Mouse (Mus musculus) limb, embryonic 10.5 days (tissue): ENCODE results near the gene Vsx1. TPM values are rescaled to one million over a fixed set of nuclear protein-coding genes. Genes with fewer than 3 reads are reported as not detected.
A peak's percentile ranks its signal among the peaks of the same experiment; 100 is the strongest.

Experiments
- DNase-seq: peaks from one replicate; pipeline ENCODE4 v3.0.0-alpha.2; 2017; ENCODE audit warnings: low spot score
- H3K27ac ChIP-seq: fragments of 300-500 bp; sonication (generic); 2 replicates; pipeline ENCODE4 v1.5.1; 2016; ENCODE audit warnings: mild to moderate bottlenecking
- H3K27me3 ChIP-seq: fragments of 300-500 bp; sonication (generic); 2 replicates; pipeline ENCODE4 v1.6.1; 2016; ENCODE audit warnings: low read depth, mild to moderate bottlenecking; ENCODE audit not compliant: poor library complexity, severe bottlenecking
- H3K36me3 ChIP-seq: fragments of 300-500 bp; sonication (generic); 2 replicates; pipeline ENCODE4 v1.6.1; 2016; ENCODE audit warnings: mild to moderate bottlenecking, moderate library complexity
- H3K4me1 ChIP-seq: fragments of 300-500 bp; sonication (generic); 2 replicates; pipeline ENCODE4 v1.6.1; 2016
- H3K4me3 ChIP-seq: fragments of 300-500 bp; sonication (generic); 2 replicates; pipeline ENCODE4 v1.5.1; 2016; ENCODE audit warnings: mild to moderate bottlenecking, moderate library complexity
- H3K9me3 ChIP-seq: fragments of 300-500 bp; sonication (generic); replicated peaks from 2 replicates; pipeline ENCODE4 v1.6.1; 2016; ENCODE audit warnings: mild to moderate bottlenecking
- WGBS: fragments of 180-500 bp; shearing (Covaris S2); methylation state at CpG from one replicate; pipeline ENCODE4 v1.1.7; 2016; 5-methylcytosine and 5-hydroxymethylcytosine counted together
- polyA plus RNA-seq: library from polyadenylated mRNA; unstranded; fragments of >200 nt; fragmentation: Nextera tagmentation; extraction: Ambion mirVana; gene quantifications from 2 replicates; pipeline ENCODE4 v1.2.1, GENCODE M21; 2016

The Vsx1 gene
- polyA plus RNA-seq, 1 experiment from 2014 or later, result not detected

DNA sequence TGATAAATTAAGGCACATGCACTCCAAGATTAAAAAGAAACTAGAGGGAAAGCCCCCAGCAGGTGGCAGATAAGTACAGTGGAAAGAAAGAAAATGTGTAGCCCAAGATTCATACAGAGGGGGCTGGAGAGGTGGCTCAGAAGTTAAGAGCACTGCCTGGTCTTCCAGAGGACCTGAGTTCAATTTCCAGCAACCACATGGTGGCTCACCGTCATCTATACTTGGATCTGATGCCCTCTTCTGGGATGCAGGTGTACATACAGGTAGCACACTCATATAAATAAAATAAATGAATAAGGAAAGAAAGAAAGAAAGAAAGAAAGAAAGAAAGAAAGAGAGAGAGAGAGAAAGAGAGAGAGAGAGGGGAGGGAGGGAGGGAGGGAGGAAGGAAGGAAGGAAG lies 13.6 kb downstream of the Vsx1 start:
- 35% methylated on average over 1 of the region's 1 CpGs for WGBS
- Histone ChIP-seq H3K36me3 (no peaks in the 10 kb centered on the region), H3K4me1 (no peaks in the 10 kb centered on the region), H3K4me3 (no peak overlapping the region), H3K9me3 (no peaks in the 10 kb centered on the region), H3K27me3 (0 out of 2 replicates have a peak, but pooled peaks cover under 1% of the 10 kb centered on the region), H3K27ac (no peak overlapping the region)
- no peak for DNase-seq

DNA sequence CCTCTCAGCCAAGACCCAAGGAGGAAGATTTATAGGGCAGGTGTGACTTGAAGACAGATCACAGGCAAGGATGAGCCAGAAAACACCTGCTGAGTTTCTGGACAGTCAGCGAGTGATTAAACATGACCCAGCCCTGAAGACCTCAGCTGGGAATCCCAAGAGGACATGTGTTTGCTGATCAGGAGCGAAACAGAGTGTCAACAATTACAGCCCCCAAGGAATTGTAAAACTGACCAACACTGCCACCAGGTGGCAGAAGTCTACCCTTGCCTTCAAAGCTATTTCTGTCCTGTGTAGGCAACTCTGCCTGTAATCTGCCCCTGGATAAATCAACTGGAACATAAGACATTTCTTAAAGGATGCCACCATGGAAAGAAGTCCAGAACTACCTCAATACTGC lies 14.3 kb downstream of the Vsx1 start:
- Histone ChIP-seq H3K36me3 (no peaks in the 10 kb centered on the region), H3K9me3 (no peaks in the 10 kb centered on the region), H3K27ac (no peak overlapping the region), H3K4me3 (no peak overlapping the region), H3K4me1 (no peaks in the 10 kb centered on the region), H3K27me3 (peaks cover 7% of the 10 kb centered on the region)
- peak; percentile 68 for DNase-seq
- 8% methylated on average over 2 of the region's 2 CpGs for WGBS

- H3K9me3 ChIP-seq, result no peaks in the 10 kb centered on the region
- no peaks in the 10 kb centered on the region for H3K4me1 ChIP-seq
- peaks cover 16% of the 10 kb centered on the region for H3K27me3 ChIP-seq
- no peak for DNase-seq
- no peaks in the 10 kb centered on the region for H3K36me3 ChIP-seq
- 91% methylated on average over 11 of the region's 11 CpGs for WGBS
- H3K27ac ChIP-seq, result no peak overlapping the region
- no peak overlapping the region for H3K4me3 ChIP-seq
Observed at GRCm38 (mm10) chr2:150673929-150674328, 15.2 kb downstream of the Vsx1 start.

DNA sequence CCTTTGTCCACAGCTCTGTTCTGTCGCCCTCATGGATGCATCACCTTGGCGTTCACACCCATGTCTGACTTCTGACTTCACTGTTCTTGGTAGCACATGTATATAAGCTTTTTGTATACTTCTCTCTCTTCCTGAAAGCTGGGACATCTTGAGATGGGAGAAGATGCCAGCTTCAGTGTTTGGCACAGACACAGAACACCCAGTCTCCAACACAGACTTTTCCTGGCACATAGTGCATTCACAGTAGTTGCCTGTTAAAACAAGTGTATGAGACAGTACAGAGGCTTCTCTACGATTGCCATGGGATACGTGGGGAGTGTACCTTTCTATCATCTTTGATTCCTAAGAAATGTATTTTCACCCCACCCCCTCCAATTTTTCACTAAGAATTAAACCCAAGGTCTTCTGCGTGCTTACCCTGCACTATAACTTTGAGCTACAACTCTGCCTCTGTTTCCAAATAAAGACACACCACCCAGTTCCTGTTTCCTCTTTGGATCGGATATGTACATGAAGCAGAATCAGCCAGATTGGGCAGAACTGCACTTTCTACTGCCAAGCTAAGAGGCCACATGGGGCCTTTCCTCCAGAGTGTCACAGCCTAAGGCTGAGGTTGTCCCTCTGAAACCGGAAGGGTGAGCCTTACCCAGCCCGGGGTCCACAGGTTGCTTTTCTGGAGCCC lies 17.4 kb downstream of the Vsx1 start:
- peaks cover 38% of the 10 kb centered on the region for H3K27me3 ChIP-seq
- 81% methylated on average over 8 of the region's 8 CpGs for WGBS
- H3K36me3 ChIP-seq, result no peaks in the 10 kb centered on the region
- H3K4me3 ChIP-seq, result no peak overlapping the region
- H3K9me3 ChIP-seq, result no peaks in the 10 kb centered on the region
- H3K4me1 ChIP-seq, result peaks cover 16% of the 10 kb centered on the region
- H3K27ac ChIP-seq, result no peak overlapping the region
- DNase-seq, result no peak

DNA sequence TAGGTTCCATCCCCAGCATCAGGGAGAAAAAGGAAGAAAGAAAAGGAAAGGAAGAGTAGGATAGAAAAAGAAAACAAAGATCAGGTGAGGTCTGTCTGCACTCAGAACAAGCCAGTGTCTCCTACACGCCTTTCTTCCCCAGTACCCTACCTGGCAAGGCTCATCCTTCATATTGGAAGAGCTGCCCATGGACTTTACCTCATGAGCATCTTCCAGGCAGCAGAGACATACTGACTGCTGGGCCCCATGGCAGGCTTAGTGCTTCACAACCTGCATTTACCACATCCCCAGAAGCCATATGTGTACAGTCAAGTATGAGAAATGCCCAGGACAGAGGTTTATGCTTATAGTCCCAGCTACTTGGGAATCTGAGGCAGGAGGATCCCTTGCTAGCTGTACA lies 18.2 kb downstream of the Vsx1 start:
- H3K27ac ChIP-seq, result no peak overlapping the region
- 81% methylated on average over 1 of the region's 1 CpGs for WGBS
- H3K4me3 ChIP-seq, result no peak overlapping the region
- DNase-seq, result no peak
- H3K36me3 ChIP-seq, result no peaks in the 10 kb centered on the region
- no peaks in the 10 kb centered on the region for H3K9me3 ChIP-seq
- peaks cover 44% of the 10 kb centered on the region for H3K27me3 ChIP-seq
- H3K4me1 ChIP-seq, result peaks cover 16% of the 10 kb centered on the region

GRCm38 (mm10) chr2:150669454-150670045 lies 19.6 kb downstream of the Vsx1 start:
- DNase-seq, result no peak
- H3K27me3 ChIP-seq, result peaks cover 53% of the 10 kb centered on the region
- WGBS, result 77% methylated on average over 2 of the region's 2 CpGs
- no peaks in the 10 kb centered on the region for H3K36me3 ChIP-seq
- no peak overlapping the region for H3K4me3 ChIP-seq
- H3K9me3 ChIP-seq, result no peaks in the 10 kb centered on the region
- peaks cover 16% of the 10 kb centered on the region for H3K4me1 ChIP-seq
- H3K27ac ChIP-seq, result no peak overlapping the region

DNA sequence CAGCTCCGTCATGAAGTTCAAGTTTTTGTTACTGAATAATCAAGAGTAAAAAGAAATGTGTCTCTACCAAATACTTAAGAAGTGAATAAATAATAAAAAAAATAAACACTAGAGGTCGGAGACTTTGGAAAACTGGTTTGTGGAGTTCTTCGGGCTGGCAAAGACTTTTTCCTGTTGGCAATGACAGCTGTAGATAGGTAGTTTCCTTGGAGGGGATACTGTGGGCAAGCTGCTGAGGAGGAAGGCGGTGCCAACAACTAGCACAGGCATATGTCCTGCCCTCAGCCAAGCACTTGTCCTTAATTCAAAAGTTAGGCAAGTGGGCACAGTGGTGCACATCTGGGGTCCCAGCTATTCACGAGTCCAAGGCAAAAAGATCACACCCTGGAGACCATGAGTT lies 20.2 kb downstream of the Vsx1 start:
- WGBS, result 84% methylated on average over 5 of the region's 5 CpGs
- DNase-seq, result no peak
- H3K4me1 ChIP-seq, result peaks cover 16% of the 10 kb centered on the region
- H3K4me3 ChIP-seq, result no peak overlapping the region
- H3K27ac ChIP-seq, result no peak overlapping the region
- no peaks in the 10 kb centered on the region for H3K9me3 ChIP-seq
- H3K36me3 ChIP-seq, result no peaks in the 10 kb centered on the region
- H3K27me3 ChIP-seq, result peaks cover 53% of the 10 kb centered on the region

DNA sequence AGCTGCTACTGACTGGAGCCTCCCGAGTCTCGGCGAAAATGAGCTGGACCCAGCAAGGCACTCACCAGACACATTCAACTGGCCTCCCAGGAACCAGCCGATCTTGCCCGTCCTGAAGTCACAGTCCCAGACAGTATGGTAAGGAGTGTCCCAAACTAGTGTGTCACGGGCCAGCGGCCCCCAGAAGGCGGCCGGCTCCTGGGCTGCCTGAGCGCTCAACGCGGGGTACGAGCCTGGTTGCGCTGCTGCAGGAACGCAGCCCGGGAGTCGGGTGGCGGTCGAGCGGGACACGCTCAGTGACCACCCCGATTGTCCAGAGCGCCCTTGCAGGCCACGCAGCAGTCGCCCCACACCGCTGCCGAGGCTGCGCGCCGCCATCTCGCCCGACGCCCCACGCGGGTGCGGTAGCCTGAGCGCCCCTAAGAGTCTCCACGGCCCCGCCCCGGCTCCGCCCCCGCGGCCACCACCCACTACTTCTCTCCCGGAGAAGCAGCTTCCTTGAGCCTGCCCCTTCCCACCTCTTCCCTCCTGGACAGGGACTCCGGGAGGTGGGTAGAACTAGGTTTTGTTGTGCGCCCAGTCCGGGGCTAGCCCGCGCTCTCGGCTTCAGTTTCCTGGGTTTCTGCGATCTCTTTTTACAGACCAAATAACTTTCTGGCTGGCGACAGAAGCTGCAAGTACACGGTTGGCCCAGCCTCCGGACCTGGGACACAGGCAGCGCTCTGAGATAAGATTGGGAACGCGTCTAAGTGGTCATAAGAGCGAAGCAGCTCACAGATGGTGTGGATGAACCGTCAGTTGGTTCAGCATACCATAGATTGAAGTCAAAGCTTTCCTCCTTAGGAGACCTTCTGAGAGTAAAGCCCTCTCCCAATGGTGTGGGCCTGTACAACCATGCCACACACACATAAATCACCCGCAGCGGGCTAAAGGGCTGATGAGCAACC lies 21.1 kb downstream of the Vsx1 start, which contains the start of gene Acss1:
Acss1 (minus strand) TSS at position 681 of the 947 bp plus-strand sequence.
- H3K27me3 ChIP-seq, result peaks cover 53% of the 10 kb centered on the region
- WGBS, result 3% methylated on average over 56 of the region's 61 CpGs

DNA sequence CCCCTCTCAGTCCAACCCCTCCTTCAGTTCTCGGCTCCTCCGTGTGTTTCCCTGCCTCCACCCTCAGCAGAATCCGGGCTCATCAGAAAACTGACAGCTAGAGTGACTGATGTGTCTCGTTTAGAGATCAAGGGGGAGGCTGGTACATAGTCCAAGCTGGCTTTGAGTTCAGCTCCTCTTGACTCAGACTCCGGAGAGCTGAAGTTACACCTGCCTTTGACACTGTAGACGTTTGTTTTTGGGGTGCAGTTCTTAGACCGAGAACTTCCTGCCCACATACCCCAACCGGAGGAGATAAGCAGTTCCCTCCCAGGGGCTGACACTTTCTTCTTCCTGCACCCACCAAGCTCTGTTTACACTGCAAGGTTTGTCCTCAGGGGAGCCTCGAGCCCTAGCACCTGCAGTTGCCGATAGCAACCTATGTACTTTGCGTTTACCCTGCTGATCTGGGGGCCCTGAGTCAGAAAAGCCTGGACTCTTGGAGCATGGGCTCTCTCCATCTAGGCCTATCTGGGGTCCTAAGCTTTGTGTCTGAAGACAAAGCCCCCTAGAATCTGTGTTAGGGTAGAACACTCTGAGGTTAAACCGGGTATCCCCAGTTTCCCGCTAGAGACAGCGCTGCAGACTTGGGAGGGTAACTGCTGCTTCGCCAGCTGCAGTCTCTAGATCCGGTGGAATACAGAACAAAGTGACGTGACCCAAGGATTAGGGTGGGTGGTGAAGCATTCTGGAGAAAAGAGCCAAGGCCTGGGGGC lies 21.9 kb downstream of the Vsx1 start:
- DNase-seq, result no peak
- Histone ChIP-seq H3K27me3 (peaks cover 53% of the 10 kb centered on the region), H3K27ac (peak overlapping the region; percentile 56), H3K36me3 (no peaks in the 10 kb centered on the region), H3K4me1 (peaks cover 16% of the 10 kb centered on the region), H3K4me3 (peak overlapping the region; percentile 61), H3K9me3 (no peaks in the 10 kb centered on the region)
- 4% methylated on average over 17 of the region's 17 CpGs for WGBS

More for the DNA sequence above, 21.1 kb downstream of the Vsx1 start, which contains the start of gene Acss1:
- peak within 1 kb of the TSS; percentile 61 for H3K4me3 ChIP-seq
- peak; percentile 72 for DNase-seq
- H3K9me3 ChIP-seq, result no peaks in the 10 kb centered on the region
- H3K4me1 ChIP-seq, result peaks cover 16% of the 10 kb centered on the region
- H3K27ac ChIP-seq, result peak within 1 kb of the TSS; percentile 56
- H3K36me3 ChIP-seq, result no peaks in the 10 kb centered on the region

GRCm38 (mm10) chr2:150666723-150667064 lies 22.5 kb downstream of the Vsx1 start:
- Histone ChIP-seq H3K9me3 (no peaks in the 10 kb centered on the region), H3K27me3 (peaks cover 53% of the 10 kb centered on the region), H3K4me1 (peaks cover 16% of the 10 kb centered on the region), H3K4me3 (peak overlapping the region; percentile 61; the same call in 1 of the 2 replicates), H3K27ac (no peak overlapping the region), H3K36me3 (no peaks in the 10 kb centered on the region)
- 44% methylated on average over 7 of the region's 7 CpGs for WGBS
- no peak for DNase-seq

- H3K27ac ChIP-seq, result no peak overlapping the region
- H3K36me3 ChIP-seq, result no peaks in the 10 kb centered on the region
- peaks cover 16% of the 10 kb centered on the region for H3K4me1 ChIP-seq
- DNase-seq, result no peak
- 60% methylated on average over 10 of the region's 10 CpGs for whole genome bisulfite sequencing
- H3K27me3 ChIP-seq, result peaks cover 53% of the 10 kb centered on the region
- H3K9me3 ChIP-seq, result no peaks in the 10 kb centered on the region
- no peak overlapping the region for H3K4me3 ChIP-seq
Observed at GRCm38 (mm10) chr2:150665534-150666451, 23.4 kb downstream of the Vsx1 start.
